Mouse (Mus musculus): ENCODE results near the gene Gm20388.

Gene Gm20388

DNA sequence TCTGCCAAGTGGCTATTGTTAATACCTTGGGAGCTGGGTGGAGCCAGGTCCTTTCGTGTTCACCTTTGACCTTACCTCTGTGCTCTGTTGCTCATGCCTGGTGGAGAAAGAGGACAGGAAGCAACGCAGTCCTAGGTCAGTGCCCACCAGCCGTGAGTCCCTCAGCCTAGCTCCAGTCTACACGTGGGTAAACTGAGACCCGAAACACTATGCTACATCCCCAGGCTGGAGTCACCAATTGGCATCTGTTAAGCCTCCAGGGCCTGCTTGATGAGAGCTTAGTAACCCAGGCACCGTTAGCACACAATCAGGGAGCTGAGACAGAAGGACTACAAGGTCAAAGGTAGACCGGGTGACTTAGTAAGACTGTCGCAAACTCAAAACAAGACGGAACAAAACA is 1087.3 kb downstream of the Gm20388 start:
- no peak for DNase-seq (ENCODE audit: low spot score in 2 of 2)

DNA sequence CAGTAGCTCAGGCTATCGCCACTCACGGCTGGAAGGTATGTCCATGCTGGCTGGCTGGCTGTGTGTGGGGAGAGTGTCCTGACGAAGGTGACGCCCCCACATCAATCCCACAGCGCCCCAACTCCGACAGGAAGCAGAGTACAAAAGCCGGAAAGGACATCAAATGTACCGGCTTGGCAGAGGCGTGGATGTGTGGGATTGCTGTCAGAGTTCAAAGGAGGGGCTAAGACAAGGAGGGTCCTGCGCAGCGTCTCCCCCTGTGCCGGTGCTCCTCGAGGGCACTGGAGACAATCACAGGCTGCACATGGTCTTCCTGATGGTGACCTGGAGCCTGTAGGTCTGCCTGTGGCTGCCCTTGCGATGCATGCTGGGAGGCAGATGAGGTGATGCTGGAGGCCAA is 1088.3 kb downstream of the Gm20388 start:
- DNase-seq (ENCODE audit: low spot score in 2 of 2): no peak

- DNase-seq (ENCODE audit: low spot score in 2 of 2): no peak
These were observed 1091.3 kb downstream of the Gm20388 start for GRCm38 (mm10) chr8:121001951-121002350.

GRCm38 (mm10) chr8:121002871-121003539 is 1092.4 kb downstream of the Gm20388 start:
- DNase-seq (ENCODE audit: low spot score in 2 of 2): no peak

DNA sequence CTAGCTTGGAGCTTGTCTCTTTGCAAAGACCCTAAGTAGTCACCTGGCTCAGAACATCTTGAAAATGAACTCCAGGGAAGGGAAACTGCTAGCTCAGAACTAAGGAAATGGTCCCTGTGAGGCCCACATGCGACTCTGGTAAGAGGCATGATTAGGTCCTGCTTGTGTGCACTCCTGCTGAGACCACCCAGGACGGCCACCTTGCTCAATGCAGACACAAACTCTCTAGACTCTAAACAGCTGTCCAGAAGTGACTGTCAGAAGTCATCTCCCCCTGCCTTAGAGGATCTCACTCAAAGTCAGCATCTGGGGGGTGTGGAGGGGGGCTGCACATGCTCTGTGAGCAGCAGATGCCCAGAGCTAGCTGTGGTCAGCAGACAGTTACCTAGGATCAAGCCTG is 1093.0 kb downstream of the Gm20388 start:
- no peak for DNase-seq (ENCODE audit: low spot score in 2 of 2)

GRCm38 (mm10) chr8:121013318-121013717 is 1102.7 kb downstream of the Gm20388 start:
- DNase-seq (ENCODE audit: low spot score in 2 of 2): no peak

- no peak for DNase-seq (ENCODE audit: low spot score in 2 of 2)
These were observed 1106.0 kb downstream of the Gm20388 start for GRCm38 (mm10) chr8:121016621-121017020.

GRCm38 (mm10) chr8:121018236-121018635 is 1107.6 kb downstream of the Gm20388 start:
- no peak for DNase-seq (ENCODE audit: low spot score in 2 of 2)

- DNase-seq (ENCODE audit: low spot score in 2 of 2): no peak
These were observed 1110.8 kb downstream of the Gm20388 start for GRCm38 (mm10) chr8:121021488-121021887.

GRCm38 (mm10) chr8:121023003-121023402 is 1112.4 kb downstream of the Gm20388 start:
- DNase-seq (ENCODE audit: low spot score in 2 of 2): no peak

DNA sequence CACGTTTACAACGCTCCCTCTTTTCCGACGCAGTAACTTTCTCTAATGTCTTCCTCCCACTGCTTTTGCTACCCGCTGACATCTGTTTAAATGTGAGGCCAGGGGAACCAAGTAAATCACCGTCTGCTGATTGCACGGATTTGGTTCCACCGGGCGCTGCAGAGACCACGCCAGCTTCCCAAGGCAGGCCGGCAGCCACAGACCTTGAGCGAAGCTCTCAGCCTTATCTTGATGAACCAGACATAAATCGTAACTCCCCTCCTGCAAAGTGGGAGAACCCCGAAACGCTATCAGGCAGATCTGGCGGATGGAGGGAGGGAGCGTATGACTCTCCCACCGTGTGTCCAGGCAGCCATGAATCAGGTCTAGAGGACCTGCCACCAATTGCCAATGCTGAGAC is 1113.1 kb downstream of the Gm20388 start:
- DNase-seq (ENCODE audit: low spot score in 2 of 2): no peak

GRCm38 (mm10) chr8:121025486-121025885 is 1114.8 kb downstream of the Gm20388 start:
- DNase-seq (ENCODE audit: low spot score in 2 of 2): no peak

GRCm38 (mm10) chr8:121027787-121028186 is 1117.1 kb downstream of the Gm20388 start:
- no peak for DNase-seq (ENCODE audit: low spot score in 2 of 2)

GRCm38 (mm10) chr8:121029076-121029475 is 1118.4 kb downstream of the Gm20388 start:
- DNase-seq (ENCODE audit: low spot score in 2 of 2): no peak

- no peak for DNase-seq (ENCODE audit: low spot score in 2 of 2)
These were observed 1119.9 kb downstream of the Gm20388 start for GRCm38 (mm10) chr8:121030496-121031040.

DNA sequence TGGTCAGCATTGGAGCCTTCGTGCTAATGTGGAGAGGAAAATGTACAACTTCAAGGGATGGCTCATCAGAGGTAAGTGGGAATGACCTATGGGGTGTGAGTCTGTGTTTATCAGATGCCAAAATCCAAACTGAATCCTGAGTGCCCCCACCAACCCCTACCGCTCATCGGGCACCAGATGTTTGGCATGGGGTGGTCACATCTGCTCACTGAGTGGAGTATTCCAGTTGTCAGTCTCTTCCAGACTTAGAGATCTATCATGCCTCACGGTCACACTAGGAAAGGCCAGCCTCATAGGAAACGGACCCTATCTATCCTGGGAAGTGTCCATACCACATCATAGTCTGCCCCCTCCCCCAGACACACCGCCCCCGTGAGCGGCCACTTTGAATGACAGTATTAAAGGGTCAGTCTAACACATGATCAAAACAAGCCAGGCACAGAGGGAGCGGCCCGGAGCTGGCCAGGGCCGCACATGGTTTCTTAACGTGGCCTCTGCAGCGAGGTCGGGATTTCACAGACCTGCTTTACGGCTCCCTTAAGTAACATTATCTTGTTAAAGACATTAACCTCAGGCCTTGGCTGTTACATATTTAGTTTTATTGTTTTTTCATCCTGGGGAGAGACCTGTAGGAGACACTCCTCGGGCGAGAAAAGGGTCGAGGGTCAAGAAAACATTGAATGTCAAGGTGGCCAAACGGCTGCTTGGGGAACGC is 1122.8 kb downstream of the Gm20388 start:
- DNase-seq (ENCODE audit: low spot score in 2 of 2): no peak

GRCm38 (mm10) chr8:121035611-121036010 is 1125.0 kb downstream of the Gm20388 start:
- no peak for DNase-seq (ENCODE audit: low spot score in 2 of 2)

DNA sequence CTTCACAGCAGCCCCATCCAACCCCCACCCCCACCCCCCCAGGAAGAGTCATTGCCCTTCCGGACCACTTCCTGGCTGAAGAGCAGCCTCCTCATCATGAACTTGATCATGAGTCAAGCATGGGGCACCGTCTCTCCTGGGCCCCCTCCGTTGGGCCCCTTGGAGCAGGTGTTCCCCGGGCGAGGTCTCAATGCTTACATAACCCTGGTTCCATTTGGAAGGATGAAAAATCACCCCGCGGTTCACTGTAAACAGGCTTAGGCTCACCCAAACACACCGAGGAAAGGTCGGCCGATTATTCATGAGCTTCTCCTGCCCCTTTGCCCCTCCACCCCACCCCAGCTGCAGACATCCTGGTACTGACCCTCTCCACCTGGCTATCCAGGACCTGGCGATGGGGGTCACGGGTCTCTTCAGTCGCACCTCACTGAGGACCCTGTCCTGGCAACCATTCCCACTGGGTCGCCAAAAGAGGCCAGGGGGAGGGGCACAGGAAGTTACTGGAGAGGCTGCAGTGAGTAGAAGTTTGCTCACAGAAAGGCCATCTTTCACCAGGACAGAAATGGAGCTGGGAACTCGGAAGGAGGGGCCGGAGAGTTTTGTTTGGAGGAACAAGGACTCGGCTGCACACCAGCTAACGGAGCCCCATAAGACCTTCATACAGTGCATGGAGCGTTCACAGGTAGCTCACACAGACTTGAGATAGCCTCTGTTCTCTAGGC is 1133.2 kb downstream of the Gm20388 start:
- no peak for DNase-seq (ENCODE audit: low spot score in 2 of 2)

- peak in 1 of 2 experiments; percentile 3 for DNase-seq (ENCODE audit: low spot score in 2 of 2)
These were observed 1136.8 kb downstream of the Gm20388 start for GRCm38 (mm10) chr8:121047441-121047840.

GRCm38 (mm10) chr8:121058081-121058480 is 1147.4 kb downstream of the Gm20388 start:
- DNase-seq (ENCODE audit: low spot score in 2 of 2): no peak

DNA sequence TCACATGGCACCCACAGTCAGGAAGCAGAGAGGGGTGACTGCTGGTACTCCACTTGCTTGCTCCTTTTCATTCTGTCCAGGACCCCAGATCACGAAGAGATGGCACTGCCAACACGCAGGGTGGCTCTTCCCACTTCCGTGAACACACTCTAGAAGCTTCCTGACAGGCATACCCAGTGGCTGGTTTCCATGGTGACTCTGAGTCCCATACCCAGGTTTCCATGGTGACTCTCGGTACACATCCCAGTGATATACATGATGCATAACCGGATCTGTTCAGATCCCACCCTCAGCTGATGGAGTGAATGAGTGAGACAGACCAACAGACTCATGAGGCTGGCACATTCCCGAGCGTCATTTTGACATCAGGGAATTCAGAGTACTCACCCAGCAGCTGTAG is 1148.5 kb downstream of the Gm20388 start:
- DNase-seq (ENCODE audit: low spot score in 2 of 2): no peak

- no peak for DNase-seq (ENCODE audit: low spot score in 2 of 2)
These were observed 1151.9 kb downstream of the Gm20388 start for GRCm38 (mm10) chr8:121062521-121062920.
